Mouse (Mus musculus): ENCODE measurements around the gene Crabp1. TPM values are rescaled to one million over a fixed set of nuclear protein-coding genes. Genes with fewer than 3 reads are reported as not detected.

The Crabp1 gene
- 1 to 10 TPM; 3.4 to 8.4 (median 6.4) TPM for total RNA-seq (2022)

- no peak for DNase-seq (ENCODE audit: low spot score in 2 of 2)
These were observed at the start of gene Crabp1 for GRCm38 (mm10) chr9:54764561-54765217. Gene Crabp1 (plus strand): TSS chr9:54764748.

GRCm38 (mm10) chr9:54715776-54716175, 48.8 kb upstream of the Crabp1 start:
- DNase-seq (ENCODE audit: low spot score in 2 of 2) = no peak

GRCm38 (mm10) chr9:54717527-54717926, 47.0 kb upstream of the Crabp1 start:
- no peak for DNase-seq (ENCODE audit: low spot score in 2 of 2)

GRCm38 (mm10) chr9:54722156-54722555, 42.4 kb upstream of the Crabp1 start:
- DNase-seq (ENCODE audit: low spot score in 2 of 2) = peak in 1 of 2 experiments; percentile 56

GRCm38 (mm10) chr9:54722596-54722995, 42.0 kb upstream of the Crabp1 start:
- no peak for DNase-seq (ENCODE audit: low spot score in 2 of 2)

- no peak for DNase-seq (ENCODE audit: low spot score in 2 of 2)
These were observed 38.2 kb upstream of the Crabp1 start for GRCm38 (mm10) chr9:54726315-54726714.

- no peak for DNase-seq (ENCODE audit: low spot score in 2 of 2)
These were observed 32.4 kb upstream of the Crabp1 start for GRCm38 (mm10) chr9:54732122-54732521.

- peak; percentile 92 to 95 for DNase-seq (ENCODE audit: low spot score in 2 of 2)
These were observed 30.5 kb upstream of the Crabp1 start, which contains the start of gene Wdr61 for GRCm38 (mm10) chr9:54733921-54734638. Gene Wdr61 (minus strand): TSS chr9:54734519.

GRCm38 (mm10) chr9:54734639-54735252, 29.8 kb upstream of the Crabp1 start:
- DNase-seq (ENCODE audit: low spot score in 2 of 2) = no peak

- DNase-seq (ENCODE audit: low spot score in 2 of 2) = no peak
These were observed 28.3 kb upstream of the Crabp1 start for GRCm38 (mm10) chr9:54736284-54736701.

- DNase-seq (ENCODE audit: low spot score in 2 of 2) = no peak
These were observed 26.2 kb upstream of the Crabp1 start for GRCm38 (mm10) chr9:54738376-54738775.

GRCm38 (mm10) chr9:54743891-54744290, 20.7 kb upstream of the Crabp1 start:
- no peak for DNase-seq (ENCODE audit: low spot score in 2 of 2)

GRCm38 (mm10) chr9:54745740-54746370, 18.7 kb upstream of the Crabp1 start:
- DNase-seq (ENCODE audit: low spot score in 2 of 2) = no peak

- no peak for DNase-seq (ENCODE audit: low spot score in 2 of 2)
These were observed 14.2 kb upstream of the Crabp1 start for GRCm38 (mm10) chr9:54750215-54750981.

- no peak for DNase-seq (ENCODE audit: low spot score in 2 of 2)
These were observed 12.9 kb upstream of the Crabp1 start for GRCm38 (mm10) chr9:54751684-54752083.

GRCm38 (mm10) chr9:54752201-54752943, 12.2 kb upstream of the Crabp1 start:
- DNase-seq (ENCODE audit: low spot score in 2 of 2) = no peak

- no peak for DNase-seq (ENCODE audit: low spot score in 2 of 2)
These were observed 11.6 kb upstream of the Crabp1 start for GRCm38 (mm10) chr9:54752944-54753295.

- no peak for DNase-seq (ENCODE audit: low spot score in 2 of 2)
These were observed 5.0 kb upstream of the Crabp1 start for GRCm38 (mm10) chr9:54759592-54759991.

- no peak for DNase-seq (ENCODE audit: low spot score in 2 of 2)
These were observed 457 bp upstream of the Crabp1 start for GRCm38 (mm10) chr9:54764091-54764490.

- no peak for DNase-seq (ENCODE audit: low spot score in 2 of 2)
These were observed 963 bp downstream of the Crabp1 start for GRCm38 (mm10) chr9:54765336-54766085.
